In the genomic region with DNA sequence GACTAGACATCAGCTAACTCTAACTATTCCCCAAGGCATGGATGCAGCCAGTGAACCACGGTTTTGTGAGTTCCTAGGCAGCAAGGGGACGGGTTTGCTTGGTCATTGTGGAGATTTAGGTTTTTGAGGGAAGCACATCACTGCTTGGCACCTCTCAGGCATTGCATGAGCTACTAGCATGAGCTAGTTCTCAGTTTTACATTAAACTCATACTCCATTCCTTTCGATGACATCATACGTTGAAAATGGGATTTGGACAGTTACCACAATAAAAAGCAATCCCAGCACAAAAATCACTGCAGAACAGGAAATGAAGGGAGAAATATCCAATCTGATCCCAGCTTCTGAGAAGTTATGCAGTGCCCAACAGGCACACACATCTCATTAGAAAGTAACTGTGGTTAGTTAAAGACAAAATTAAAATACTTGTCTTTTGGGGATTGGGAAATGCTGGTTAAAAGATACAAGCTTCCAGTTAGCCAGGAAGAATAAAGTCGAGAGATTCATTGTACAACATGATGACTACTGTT, we compare ENCODE assay signal across 17 mouse cellular contexts.
"Had no signal": no experiment of that assay in that cellular context is flagged by ENCODE, and none has a peak within 500 bp of the region (broad histone marks: within the 10 kb centered on the region; RNA-seq: fewer than 3 reads in every experiment).

No protein-coding gene starts in this region.

- H3K27me3 ChIP-seq: limb, embryonic 13.5 days; neural tube, embryonic 13.5 days had no signal

- H3K9ac ChIP-seq: limb, embryonic 13.5 days; liver, embryonic 13.5 days; neural tube, embryonic 13.5 days had no signal

- H3K4me3 ChIP-seq: limb, embryonic 13.5 days; liver, embryonic 13.5 days; megakaryocyte, embryonic 14.5 days; midbrain, embryonic 10.5 days; neural tube, embryonic 13.5 days had no signal

- H3K4me2 ChIP-seq: limb, embryonic 13.5 days; liver, embryonic 13.5 days; neural tube, embryonic 13.5 days had no signal

- H3K27ac ChIP-seq: limb, embryonic 13.5 days; liver, embryonic 13.5 days; midbrain, embryonic 10.5 days; neural tube, embryonic 13.5 days had no signal

- H3K36me3 ChIP-seq: limb, embryonic 13.5 days; liver, embryonic 13.5 days; midbrain, embryonic 10.5 days; neural tube, embryonic 13.5 days had no signal

- ATAC-seq: lung, postnatal 0 days had no signal

- DNase-seq: kidney, adult 11 months; kidney, adult 8-10 months; kidney, postnatal 14 days; kidney, postnatal 4 days; left cerebral cortex, postnatal 4 days; liver, embryonic 13.5 days; lung, adult 2 months; lung, postnatal 36 days; midbrain, embryonic 14.5 days; retina, postnatal 1 day; thymus, adult 18-20 months; thymus, postnatal 36 days had no signal

- H3K9me3 ChIP-seq: limb, embryonic 13.5 days; liver, embryonic 13.5 days; megakaryocyte, embryonic 14.5 days; midbrain, embryonic 10.5 days; neural tube, embryonic 13.5 days had no signal

- H3K4me1 ChIP-seq: liver, embryonic 13.5 days; megakaryocyte, embryonic 14.5 days had no signal
